Mouse (Mus musculus) gastrocnemius, adult 8-10 months (tissue): Measurements from ENCODE around the gene Ryk. TPM values are rescaled to one million over a fixed set of nuclear protein-coding genes. Genes with fewer than 3 reads are reported as not detected.
A peak's percentile ranks its signal among the peaks of the same experiment; 100 is the strongest.

Experiments used
- DNase-seq, 2 experiments: peaks; one replicate each; pipeline ENCODE4 v3.0.0; 2022; ENCODE audit warnings: low spot score in 2 of 2
- total RNA-seq, 4 experiments: library from RNA; stranded (reverse); gene quantifications; 2 replicates each; pipeline ENCODE4 v1.2.4; 2022

Ryk gene
- total RNA-seq, 4 experiments from 2014 or later: 51.3 to 60.1 (median 53.4) TPM

DNA sequence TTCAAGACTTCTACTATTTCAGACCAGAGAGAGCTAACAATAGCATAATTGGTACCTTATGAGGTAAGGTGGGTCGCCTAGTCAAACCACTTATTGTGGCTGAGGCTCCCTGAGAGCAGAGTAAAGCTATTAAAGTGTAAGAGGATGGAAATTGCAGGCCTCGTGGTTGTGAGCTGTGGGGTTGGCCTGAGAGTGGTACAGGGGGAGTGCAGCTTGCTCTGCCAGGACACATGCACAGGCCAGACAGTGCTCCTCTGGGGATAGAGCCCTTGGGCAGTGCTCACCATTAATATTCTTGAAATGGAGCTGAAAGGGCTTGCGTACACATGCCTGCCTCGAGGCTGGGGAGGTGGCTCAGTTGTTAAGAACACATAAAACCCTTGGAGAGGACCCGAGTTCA lies 23.6 kb downstream of the Ryk start:
- DNase-seq: no peak

DNA sequence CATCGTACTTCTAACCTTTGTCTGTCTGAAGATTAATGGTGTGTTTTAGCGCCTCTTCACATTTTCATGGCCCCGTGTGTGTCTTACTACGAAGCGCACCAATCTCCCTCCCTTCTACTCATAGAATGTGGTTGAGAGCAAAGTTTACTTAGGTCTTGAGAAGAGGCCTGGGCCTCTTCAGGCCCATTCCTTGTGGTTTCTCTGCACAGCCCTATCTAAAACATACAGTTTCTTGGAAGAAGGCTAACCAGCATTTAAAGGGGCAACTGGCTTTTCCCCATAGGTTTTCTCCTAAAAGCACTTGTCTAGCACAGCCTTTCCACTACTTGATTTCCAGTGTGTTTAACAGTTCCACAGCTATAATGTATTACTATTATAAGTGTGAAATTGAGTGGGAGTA lies 24.7 kb downstream of the Ryk start:
- no peak for DNase-seq

DNA sequence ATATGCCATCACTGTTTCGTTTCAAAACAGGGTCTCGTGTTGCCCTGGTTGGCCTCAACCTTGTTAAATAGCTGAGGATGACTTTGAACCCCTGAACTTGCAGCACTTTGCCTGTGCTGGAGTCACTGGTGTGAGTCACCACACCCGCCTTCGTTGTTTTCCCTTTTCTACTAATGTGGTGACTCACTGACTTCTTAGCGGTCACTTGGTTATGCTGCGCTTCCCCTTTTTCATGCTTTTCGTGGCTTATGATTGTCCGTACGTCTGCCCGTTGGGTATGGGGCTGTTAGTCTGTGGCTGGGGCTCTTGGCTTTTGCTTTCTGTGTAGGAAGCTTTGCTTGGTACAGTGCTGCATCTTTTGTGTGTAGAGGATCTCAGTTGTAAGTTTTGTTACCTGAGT lies 25.2 kb downstream of the Ryk start:
- no peak for DNase-seq

DNA sequence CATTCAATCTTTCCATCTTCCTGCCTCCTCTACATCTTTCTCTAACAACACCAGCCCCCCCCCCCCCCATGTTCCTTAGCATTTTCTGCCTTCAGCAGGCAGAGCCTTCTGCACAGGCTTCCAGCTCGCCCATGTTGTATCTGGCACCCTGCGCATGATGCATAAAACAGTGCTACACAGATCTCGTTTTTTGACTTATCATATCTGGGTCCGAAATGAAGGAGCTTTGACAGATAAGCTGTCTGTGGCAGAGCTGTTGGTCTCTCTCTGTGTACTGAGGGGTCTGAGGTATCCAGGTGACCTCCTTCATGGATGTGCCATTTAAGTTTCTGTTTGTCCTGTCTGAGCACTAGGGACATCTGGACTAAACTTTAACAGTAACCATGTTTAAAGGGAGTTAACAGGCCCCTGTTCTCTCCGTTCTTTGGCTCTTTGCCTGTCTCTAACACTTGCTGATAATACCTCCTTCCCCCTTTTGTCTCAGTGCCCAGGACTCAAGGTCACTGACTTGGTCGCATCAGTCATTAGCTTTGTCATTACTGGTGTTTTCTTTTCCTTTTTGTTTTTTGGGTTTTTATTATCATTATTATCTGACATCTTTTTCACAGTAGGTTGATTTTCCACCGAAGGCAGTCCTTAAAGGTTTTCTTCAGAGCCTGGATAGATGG lies 26.2 kb downstream of the Ryk start:
- DNase-seq: no peak

DNA sequence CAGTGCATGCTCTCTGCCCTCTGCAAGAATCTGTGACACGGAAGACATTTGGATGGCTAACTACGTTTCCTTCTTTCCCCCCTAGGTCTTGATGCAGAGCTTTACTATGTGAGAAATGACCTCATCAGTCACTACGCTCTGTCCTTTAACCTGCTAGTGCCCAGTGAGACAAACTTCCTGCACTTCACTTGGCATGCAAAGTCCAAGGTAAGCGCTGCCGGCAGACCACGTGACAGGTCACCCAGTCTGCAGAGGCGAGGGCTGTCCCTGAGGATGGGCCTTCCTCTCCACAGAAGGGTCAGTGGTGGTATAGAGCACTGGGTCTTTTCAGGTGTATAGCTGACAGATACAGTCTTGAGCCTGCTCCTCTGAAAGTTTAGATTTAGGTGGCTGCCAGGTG lies 27.1 kb downstream of the Ryk start:
- no peak for DNase-seq

DNA sequence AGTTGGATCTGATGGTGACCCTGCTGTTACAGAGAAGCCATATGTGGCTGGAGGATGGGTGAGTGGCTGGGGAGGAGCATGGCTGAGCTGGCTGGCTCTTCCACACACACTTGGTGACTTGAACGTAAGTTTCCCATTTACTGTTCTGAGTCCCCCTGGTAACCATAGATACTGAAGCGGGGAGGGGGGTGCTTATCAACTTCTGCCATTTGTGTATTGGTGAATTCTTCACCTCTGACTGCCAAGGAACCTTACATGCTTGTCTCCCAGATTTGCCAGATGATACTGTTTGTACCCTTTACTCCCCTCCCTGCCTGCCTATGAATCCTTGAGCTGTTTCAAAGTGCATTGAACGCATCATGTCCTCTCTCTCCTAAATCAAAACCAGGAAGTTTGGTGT lies 27.5 kb downstream of the Ryk start:
- no peak for DNase-seq

DNA sequence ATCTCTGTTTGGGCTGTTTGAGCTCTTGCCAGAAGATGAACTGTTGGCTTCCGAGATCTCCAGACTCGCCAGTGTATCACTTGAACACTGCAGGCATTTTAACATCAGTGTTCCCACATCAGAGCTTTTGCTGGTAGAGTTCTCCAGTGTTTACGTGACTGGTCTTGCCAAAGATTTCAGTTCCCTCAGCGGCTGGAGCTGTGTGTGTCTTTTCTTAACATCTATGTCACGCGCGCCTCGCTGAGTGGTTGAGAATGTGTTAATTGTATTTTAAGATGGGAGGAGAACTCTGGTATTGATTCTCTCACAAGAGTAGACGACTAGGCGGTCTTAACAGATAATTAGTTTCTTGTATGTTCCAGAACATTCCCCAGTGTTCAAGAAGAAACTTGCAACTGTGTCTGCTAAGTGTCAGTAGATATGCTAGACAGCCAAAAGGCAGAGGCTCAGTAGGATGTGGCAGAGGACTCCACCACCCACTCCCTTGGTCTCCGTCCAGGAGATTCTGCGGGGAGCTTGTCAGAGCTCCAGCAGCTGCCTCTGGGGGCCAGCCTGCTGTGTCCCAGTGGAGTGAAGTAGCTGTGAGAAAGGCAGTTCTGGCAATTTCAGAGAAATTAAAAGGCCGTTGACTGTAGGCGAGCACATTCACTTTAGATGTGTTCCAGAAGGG lies 29.3 kb downstream of the Ryk start:
- DNase-seq: peak; percentile 37 to 54

DNA sequence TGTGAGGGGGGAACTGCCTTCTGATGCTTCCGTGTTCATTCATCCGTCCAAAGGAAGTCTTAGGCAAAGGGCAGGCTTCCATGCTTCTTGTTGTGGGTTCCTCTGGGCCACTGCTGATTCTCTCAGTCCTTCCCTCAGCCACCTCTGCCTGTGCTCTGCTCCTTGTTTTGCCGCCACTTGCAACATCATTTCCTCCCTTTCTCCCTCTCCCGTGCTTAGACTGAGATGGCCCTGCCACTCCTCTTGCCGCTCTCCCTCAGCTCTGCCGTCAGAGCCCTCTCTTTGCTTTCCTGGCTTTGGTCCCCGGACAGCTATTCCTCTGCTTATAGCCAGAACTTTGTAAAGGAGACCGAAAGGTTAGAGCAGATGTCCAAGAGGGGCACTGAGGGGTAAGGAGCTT lies 30.2 kb downstream of the Ryk start:
- DNase-seq: no peak

DNA sequence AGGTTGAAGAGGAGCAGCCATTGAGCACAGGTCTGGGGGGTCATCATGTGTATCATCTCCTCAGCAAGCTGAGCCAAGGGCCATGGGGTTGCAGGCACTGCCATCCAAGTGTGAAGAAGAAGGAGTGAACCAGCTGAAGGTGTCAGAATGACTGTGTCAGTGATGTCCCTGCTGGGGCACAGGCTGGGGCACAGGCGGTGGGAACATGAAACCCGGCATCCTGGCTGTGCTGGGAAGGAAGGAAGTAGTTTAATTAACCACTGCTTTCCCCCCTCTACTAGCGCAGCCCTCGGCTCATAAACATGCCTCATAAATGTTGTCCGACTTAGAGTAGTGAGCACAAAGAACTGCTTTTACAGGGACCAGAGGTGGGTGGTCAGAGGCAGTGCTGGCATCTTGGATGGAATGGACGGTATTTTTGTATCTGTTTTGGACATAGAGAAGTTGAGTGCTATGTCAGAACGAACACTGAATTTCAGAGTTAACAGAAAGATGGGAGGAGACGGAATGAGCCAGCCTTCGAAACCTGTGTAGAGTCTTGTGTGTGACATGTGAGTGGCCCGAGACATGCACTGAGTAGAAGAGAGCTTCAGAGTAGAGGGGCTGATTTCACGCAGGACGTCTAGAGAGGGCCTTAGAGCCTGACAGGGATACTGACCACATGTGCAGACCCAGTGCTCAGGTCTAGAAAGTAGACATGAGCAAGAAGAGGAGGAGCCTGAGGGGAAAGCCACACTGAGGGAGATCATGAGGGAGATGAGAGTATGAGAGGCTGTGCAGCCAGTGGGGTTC lies 31.4 kb downstream of the Ryk start:
- no peak for DNase-seq

DNA sequence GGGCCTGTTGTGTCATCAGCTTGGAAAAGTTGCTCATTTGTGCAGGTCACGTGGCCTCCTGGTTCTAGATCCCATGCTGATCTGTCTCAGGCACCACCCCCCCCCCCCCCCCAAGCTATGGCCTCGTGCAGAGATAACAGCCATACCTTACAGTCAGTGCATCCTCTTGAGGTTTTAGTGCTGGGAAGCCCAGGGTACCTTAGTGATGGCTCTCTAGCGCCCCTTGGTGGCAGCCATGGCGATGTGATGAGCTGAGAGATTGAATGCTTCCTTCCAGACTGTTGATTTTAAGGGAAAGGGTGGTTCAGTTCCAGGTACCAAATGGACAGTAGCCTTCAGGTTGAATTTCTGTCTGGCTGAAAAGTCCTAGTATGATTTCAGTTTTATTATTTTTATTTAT lies 32.2 kb downstream of the Ryk start:
- DNase-seq: peak; percentile 32 to 51

DNA sequence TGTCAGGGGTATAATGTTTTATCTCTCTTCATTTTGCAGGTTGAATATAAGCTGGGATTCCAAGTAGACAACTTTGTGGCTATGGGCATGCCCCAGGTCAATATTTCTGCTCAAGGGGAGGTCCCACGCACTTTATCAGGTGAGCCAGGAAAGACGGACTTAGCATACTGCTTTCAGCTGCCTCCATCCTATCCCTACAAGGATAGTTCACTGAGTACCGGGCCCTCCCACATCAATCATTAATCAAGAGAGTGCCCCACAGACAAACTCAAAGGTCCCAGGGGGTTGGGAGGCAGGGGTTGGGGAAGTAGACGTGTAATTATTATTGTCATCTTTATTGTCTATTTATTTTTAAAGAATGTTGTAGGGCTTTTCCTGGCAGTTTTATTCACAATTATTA lies 32.8 kb downstream of the Ryk start:
- no peak for DNase-seq

DNA sequence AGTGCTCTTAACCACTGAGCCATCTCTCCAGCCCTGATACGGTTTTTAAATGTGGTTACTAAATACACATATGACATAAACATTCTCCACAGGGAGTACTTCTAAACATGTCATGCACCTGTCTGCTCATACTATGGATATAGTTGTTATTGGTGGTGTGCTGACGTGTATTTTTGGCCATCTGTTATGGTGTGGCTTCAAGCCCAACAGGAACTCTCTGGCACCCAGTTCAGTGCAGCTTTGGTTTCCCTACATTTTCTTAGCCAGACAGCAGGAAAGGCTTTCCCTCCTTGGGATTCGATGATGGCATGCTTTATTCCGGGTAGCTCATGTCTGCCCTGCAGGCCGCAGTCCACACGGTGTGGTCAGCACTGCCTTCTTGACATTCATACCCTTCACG lies 33.7 kb downstream of the Ryk start:
- no peak for DNase-seq

DNA sequence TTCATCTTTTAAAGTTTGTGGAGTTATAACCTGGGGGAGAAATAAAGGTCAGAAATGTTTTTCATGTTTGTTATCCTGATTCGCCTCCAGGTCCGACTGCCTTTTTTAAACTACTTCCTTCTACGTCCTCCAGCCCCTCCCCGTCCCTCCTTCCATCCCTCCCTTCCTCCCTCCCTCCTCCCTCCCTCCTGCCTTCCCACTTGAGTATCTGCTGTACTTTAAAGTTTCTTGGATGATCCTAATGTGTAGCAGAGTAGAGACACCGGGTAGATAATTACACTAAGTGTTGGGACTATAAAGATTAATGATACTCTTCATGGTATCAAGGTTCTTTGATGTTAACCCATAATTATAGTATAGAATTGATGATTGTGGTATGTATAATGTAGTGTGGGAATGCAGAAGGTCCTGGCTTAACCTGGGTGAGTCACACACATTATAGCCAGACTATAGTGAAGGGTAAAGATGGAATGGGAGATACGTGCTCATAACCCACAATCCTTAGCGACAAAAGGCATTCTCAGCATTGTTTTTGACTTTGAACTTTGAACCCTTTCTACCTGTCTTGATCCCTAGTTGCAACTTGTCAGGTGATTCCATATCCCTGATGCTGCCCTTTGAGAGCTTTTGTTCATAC lies 41.5 kb downstream of the Ryk start:
- DNase-seq: no peak

DNA sequence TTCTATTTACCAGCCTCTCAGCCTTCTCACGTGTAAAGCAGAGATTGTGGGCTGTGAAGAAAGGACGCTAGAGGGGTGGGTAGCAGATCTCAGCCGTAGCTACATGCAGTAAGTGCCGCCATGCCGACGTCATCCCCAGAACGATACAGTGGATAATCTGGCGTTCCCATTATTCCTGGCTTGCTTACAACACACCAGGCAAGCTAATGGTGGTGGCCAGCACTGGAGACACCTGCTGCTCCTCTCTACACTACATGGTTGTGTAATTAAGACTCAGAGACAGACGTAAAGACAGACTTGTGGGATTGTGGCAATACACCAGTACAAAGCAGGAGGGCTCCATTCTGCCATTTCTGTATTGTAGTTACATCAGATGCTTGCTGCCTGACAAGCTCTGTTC lies 43.2 kb downstream of the Ryk start:
- no peak for DNase-seq

DNA sequence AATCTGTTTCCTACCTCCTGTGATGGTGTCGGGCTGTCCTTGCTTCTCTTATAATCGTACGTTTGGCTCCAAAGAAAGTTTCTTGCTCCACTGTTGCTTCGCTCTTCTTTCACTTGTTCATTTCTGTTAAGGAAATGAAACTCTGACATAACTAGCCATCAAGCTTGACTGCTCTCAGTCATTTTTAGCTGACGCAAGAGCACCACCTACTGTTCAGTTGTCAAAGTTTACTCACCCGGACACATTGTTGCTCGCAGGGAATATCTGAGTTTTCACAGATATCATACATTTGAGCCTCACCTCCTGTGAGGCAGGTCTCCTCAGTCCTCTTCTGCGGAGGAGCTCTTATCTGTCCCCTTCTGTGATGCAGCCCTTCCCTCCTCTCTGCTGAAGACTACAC lies 44.8 kb downstream of the Ryk start:
- no peak for DNase-seq

DNA sequence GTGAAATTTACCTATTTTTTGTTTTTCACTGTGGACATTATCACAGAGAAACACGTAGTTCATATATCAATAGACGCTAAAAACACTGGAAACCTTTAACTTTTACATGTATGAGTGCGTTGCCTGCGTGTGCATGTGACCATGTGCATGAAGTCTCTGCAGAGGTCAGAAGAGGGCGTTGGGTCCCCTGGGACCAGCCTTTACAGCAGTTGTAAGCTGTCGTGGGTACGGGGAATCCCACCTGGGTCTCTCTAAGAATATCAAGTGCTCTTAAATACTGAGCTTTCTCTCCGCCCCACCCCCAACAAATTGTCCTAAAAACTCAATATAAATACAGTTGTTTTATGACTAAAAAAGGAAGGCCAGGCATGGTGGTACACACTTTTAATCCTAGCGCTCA lies 50.0 kb downstream of the Ryk start:
- no peak for DNase-seq

DNA sequence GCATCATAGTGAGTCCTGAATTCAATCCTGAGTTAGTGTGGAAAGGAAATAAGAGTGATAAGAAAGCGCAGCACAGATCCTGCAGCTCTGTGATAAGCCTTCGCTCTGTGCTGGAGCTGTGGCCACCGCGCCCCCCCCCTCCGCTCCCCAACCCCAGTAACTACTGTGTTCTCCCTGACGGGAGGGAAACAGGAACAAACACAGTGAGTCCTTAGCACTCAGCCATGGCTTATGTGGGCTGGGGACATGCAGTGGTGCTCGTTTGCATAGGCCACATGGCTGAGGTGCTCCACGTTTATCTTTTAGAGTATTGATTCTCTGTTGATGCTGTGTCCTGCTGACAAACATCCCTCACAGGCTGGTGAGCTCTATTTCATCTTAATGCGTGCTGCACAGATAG lies 55.4 kb downstream of the Ryk start:
- DNase-seq: no peak

DNA sequence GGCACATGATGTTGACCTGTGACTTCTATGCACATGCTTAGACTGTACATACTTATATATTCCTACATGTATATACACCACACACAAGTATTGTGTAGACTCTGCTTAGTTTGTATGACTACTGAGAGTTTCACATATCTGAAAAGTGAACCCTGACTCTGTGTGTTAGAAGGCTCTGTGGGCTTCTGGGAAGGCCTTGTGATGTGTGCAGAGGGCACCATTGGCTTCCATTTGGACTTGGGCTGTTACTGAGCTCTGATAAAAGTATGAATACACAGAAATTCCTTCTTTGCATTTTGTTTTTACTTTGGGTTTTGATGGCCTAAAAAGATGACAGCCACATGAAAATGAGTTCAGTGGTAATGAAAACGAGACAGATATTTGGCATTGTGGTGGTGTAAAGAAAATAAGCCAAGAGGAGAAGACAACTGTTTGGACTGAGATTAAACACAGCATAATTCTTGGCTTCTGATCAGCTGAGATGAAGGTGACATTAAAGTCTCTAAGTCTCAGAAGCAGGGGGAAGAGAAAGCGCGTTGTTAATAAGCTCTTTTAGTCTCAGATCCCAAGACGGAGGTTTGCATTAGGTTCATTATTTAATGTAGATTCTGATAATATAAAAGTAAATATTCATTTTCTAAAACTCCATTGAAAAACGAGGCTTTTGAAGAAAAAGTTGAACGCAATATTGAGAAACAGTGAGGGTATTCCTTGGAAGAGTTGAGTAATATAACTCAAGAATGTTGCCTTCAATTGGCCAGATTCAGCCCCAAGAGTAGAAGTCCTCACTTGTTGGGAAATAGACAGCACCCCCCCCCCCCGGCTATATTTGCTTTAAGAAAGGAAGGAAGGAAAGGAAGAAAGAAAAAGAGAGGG lies 58.0 kb downstream of the Ryk start:
- no peak for DNase-seq

DNA sequence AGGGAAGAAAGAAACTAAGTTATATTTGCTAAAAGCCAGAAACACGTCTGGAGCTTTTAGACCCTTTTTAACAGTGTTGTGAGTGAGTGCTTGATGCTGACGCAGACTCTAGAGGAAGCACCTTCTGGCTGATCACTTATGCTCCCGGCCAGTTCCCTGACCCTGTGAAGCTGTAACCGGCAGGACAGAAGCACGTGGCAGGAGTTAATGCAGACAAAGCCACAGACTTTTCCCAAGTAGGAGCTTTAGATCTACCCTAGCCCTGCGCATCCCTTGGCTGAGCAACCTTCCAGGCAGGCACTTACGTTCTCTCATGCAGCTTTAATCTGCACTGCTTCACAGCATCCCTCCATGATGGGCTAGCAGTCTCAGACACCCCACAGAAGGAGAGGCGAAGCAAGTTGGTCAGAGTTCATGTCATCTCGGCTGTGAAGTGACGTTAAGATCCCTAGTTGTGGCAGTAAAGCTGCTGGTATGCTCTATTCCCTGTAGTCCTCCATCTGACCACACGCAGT lies 58.7 kb downstream of the Ryk start:
- DNase-seq: no peak

DNA sequence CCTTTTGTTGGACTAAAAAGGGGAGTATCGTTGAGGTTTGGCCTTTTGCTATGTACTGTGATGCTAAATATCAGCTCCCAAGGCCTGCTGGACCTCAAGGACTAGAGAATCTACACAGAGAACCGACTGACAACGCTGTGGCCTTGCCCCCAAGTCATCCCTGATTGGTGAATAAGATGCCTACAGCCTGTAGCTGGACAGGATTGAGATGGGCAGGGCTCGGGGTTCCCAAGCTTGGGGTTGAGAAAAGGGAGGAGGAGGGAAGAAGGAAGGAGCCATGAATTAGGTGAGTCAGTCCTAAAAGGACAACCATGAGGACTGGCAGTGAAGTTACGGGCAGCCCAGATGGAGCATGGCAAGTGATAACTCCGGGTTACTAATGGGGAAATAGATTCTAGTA lies 65.2 kb downstream of the Ryk start:
- DNase-seq: no peak

DNA sequence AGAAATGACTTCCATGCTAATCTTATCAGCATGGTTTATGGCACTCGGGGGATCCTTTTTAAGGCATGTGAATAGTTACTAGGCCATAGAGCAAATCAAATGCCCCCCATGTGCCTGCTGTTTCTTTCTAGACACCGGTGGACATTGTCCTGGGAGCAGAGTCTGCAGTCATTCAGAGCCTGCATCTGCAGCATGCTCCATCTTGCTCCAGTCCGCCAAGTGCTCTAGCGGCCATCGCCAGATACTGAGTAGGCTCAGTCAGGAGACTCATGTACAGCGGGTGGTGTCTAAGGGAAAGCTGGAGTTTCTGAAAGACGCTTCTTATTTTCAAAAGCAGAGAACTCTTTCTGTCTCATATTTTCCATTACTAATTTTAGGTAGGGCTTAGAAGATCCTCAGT lies 67.6 kb downstream of the Ryk start:
- DNase-seq: no peak
